Mouse (Mus musculus): Measurements from ENCODE around the gene Cdk15. TPM values are rescaled to one million over a fixed set of nuclear protein-coding genes. Genes with fewer than 3 reads are reported as not detected.

Gene Cdk15
- total and polyA plus RNA-seq, 3 experiments, result 0.04 TPM; not detected in 2

GRCm38 (mm10) chr1:59326854-59327395, 70.2 kb downstream of the Cdk15 start:
- H3K9me3 ChIP-seq (replicated peaks), result peaks cover 3% of the 10 kb centered on the region
- no peak overlapping the region for H3K4me3 ChIP-seq (ENCODE audit: low read depth, low read length)
- peaks cover 44% of the 10 kb centered on the region for H3K27me3 ChIP-seq (ENCODE audit: insufficient read depth, low read length)
- DNase-seq (ENCODE audit: low spot score), result no peak
- TF ChIP-seq GATA1 (IDR thresholded peaks at IDR 0.05; ENCODE audit: borderline replicate concordance, low read length) (no peak), TAL1 (conservative IDR thresholded peaks at IDR 0.05; ENCODE audit: low read depth, low read length) (no peak), CTCF (IDR thresholded peaks at IDR 0.05; ENCODE audit: low read depth, low read length) (no peak), GATA2 (IDR thresholded peaks at IDR 0.05; ENCODE audit: borderline replicate concordance, low read depth, low read length) (no peak), POLR2AphosphoS5 (IDR thresholded peaks at IDR 0.05; ENCODE audit: insufficient replicate concordance, low read depth, low read length) (no peak)
- no peaks in the 10 kb centered on the region for H3K36me3 ChIP-seq (replicated peaks)
- ATAC-seq (ENCODE audit: extremely low read depth, insufficient number of reproducible peaks, low FRiP score, poor library complexity, severe bottlenecking), result no peak
- peaks cover 7% of the 10 kb centered on the region; the same call in 1 of the 2 replicates for H3K4me1 ChIP-seq (ENCODE audit: insufficient read depth, low read depth, low read length)

GRCm38 (mm10) chr1:59332737-59333385, 76.2 kb downstream of the Cdk15 start:
- Histone ChIP-seq H3K27me3 (ENCODE audit: insufficient read depth, low read length) (peaks cover 62% of the 10 kb centered on the region), H3K4me1 (ENCODE audit: insufficient read depth, low read depth, low read length) (no peaks in the 10 kb centered on the region), H3K9me3 (replicated peaks) (no peaks in the 10 kb centered on the region), H3K36me3 (replicated peaks) (no peaks in the 10 kb centered on the region), H3K4me3 (ENCODE audit: low read depth, low read length) (no peak overlapping the region)
- TF ChIP-seq TAL1 (conservative IDR thresholded peaks at IDR 0.05; ENCODE audit: low read depth, low read length) (no peak), GATA1 (IDR thresholded peaks at IDR 0.05; ENCODE audit: borderline replicate concordance, low read length) (no peak), CTCF (IDR thresholded peaks at IDR 0.05; ENCODE audit: low read depth, low read length) (no peak), GATA2 (IDR thresholded peaks at IDR 0.05; ENCODE audit: borderline replicate concordance, low read depth, low read length) (no peak), POLR2AphosphoS5 (IDR thresholded peaks at IDR 0.05; ENCODE audit: insufficient replicate concordance, low read depth, low read length) (no peak)
- no peak for DNase-seq (ENCODE audit: low spot score)
- ATAC-seq (ENCODE audit: extremely low read depth, insufficient number of reproducible peaks, low FRiP score, poor library complexity, severe bottlenecking), result no peak

- Histone ChIP-seq H3K4me3 (ENCODE audit: low read depth, low read length) (no peak overlapping the region), H3K36me3 (replicated peaks) (no peaks in the 10 kb centered on the region), H3K9me3 (replicated peaks) (no peaks in the 10 kb centered on the region), H3K4me1 (ENCODE audit: insufficient read depth, low read depth, low read length) (peaks cover 1% of the 10 kb centered on the region), H3K27me3 (ENCODE audit: insufficient read depth, low read length) (peaks cover 57% of the 10 kb centered on the region)
- no peak for ATAC-seq (ENCODE audit: extremely low read depth, insufficient number of reproducible peaks, low FRiP score, poor library complexity, severe bottlenecking)
- no peak for DNase-seq (ENCODE audit: low spot score)
- no peak for TF ChIP-seq POLR2AphosphoS5 (IDR thresholded peaks at IDR 0.05; ENCODE audit: insufficient replicate concordance, low read depth, low read length)
- TF ChIP-seq TAL1 (conservative IDR thresholded peaks at IDR 0.05; ENCODE audit: low read depth, low read length), result no peak
- TF ChIP-seq GATA1 (IDR thresholded peaks at IDR 0.05; ENCODE audit: borderline replicate concordance, low read length), result no peak
- TF ChIP-seq GATA2 (IDR thresholded peaks at IDR 0.05; ENCODE audit: borderline replicate concordance, low read depth, low read length), result no peak
- TF ChIP-seq CTCF (IDR thresholded peaks at IDR 0.05; ENCODE audit: low read depth, low read length), result no peak
Observed at GRCm38 (mm10) chr1:59333386-59333759, 76.7 kb downstream of the Cdk15 start.

- ATAC-seq (ENCODE audit: extremely low read depth, insufficient number of reproducible peaks, low FRiP score, poor library complexity, severe bottlenecking) (no peak), DNase-seq (ENCODE audit: low spot score) (no peak)
- peaks cover 4% of the 10 kb centered on the region for H3K4me1 ChIP-seq (ENCODE audit: insufficient read depth, low read depth, low read length)
- no peak overlapping the region for H3K4me3 ChIP-seq (ENCODE audit: low read depth, low read length)
- no peak for TF ChIP-seq CTCF (IDR thresholded peaks at IDR 0.05; ENCODE audit: low read depth, low read length)
- peaks cover 52% of the 10 kb centered on the region for H3K27me3 ChIP-seq (ENCODE audit: insufficient read depth, low read length)
- no peaks in the 10 kb centered on the region for H3K36me3 ChIP-seq (replicated peaks)
- H3K9me3 ChIP-seq (replicated peaks), result no peaks in the 10 kb centered on the region
Observed at GRCm38 (mm10) chr1:59333860-59334561, 77.3 kb downstream of the Cdk15 start.

GRCm38 (mm10) chr1:59334562-59334890, 77.8 kb downstream of the Cdk15 start:
- no peak for TF ChIP-seq GATA1 (IDR thresholded peaks at IDR 0.05; ENCODE audit: borderline replicate concordance, low read length)
- no peak for TF ChIP-seq GATA2 (IDR thresholded peaks at IDR 0.05; ENCODE audit: borderline replicate concordance, low read depth, low read length)
- no peak for TF ChIP-seq TAL1 (conservative IDR thresholded peaks at IDR 0.05; ENCODE audit: low read depth, low read length)
- no peak for TF ChIP-seq POLR2AphosphoS5 (IDR thresholded peaks at IDR 0.05; ENCODE audit: insufficient replicate concordance, low read depth, low read length)
- no peak for TF ChIP-seq CTCF (IDR thresholded peaks at IDR 0.05; ENCODE audit: low read depth, low read length)
- ATAC-seq (ENCODE audit: extremely low read depth, insufficient number of reproducible peaks, low FRiP score, poor library complexity, severe bottlenecking) (no peak), DNase-seq (ENCODE audit: low spot score) (no peak)
- peaks cover 4% of the 10 kb centered on the region for H3K4me1 ChIP-seq (ENCODE audit: insufficient read depth, low read depth, low read length)
- no peak overlapping the region for H3K4me3 ChIP-seq (ENCODE audit: low read depth, low read length)
- peaks cover 48% of the 10 kb centered on the region for H3K27me3 ChIP-seq (ENCODE audit: insufficient read depth, low read length)
- H3K36me3 ChIP-seq (replicated peaks), result no peaks in the 10 kb centered on the region
- H3K9me3 ChIP-seq (replicated peaks), result no peaks in the 10 kb centered on the region

- H3K4me1 ChIP-seq (ENCODE audit: insufficient read depth, low read depth, low read length), result peaks cover 10% of the 10 kb centered on the region
- DNase-seq (ENCODE audit: low spot score) (no peak), ATAC-seq (ENCODE audit: extremely low read depth, insufficient number of reproducible peaks, low FRiP score, poor library complexity, severe bottlenecking) (no peak)
- H3K27me3 ChIP-seq (ENCODE audit: insufficient read depth, low read length), result peaks cover 42% of the 10 kb centered on the region
- H3K36me3 ChIP-seq (replicated peaks), result no peaks in the 10 kb centered on the region
- H3K9me3 ChIP-seq (replicated peaks), result no peaks in the 10 kb centered on the region
- H3K4me3 ChIP-seq (ENCODE audit: low read depth, low read length), result no peak overlapping the region
- TF ChIP-seq CTCF (IDR thresholded peaks at IDR 0.05; ENCODE audit: low read depth, low read length) (no peak), POLR2AphosphoS5 (IDR thresholded peaks at IDR 0.05; ENCODE audit: insufficient replicate concordance, low read depth, low read length) (no peak), TAL1 (conservative IDR thresholded peaks at IDR 0.05; ENCODE audit: low read depth, low read length) (no peak), GATA2 (IDR thresholded peaks at IDR 0.05; ENCODE audit: borderline replicate concordance, low read depth, low read length) (no peak), GATA1 (IDR thresholded peaks at IDR 0.05; ENCODE audit: borderline replicate concordance, low read length) (no peak)
Observed at GRCm38 (mm10) chr1:59336256-59336655, 79.5 kb downstream of the Cdk15 start.
